Mouse (Mus musculus) myocyte (in vitro differentiated cells): ENCODE results near the gene Prdm9. TPM values are rescaled to one million over a fixed set of nuclear protein-coding genes. Genes with fewer than 3 reads are reported as not detected.

Experiments used
- H3K27me3 ChIP-seq: one replicate; pipeline ENCODE4 v1.6.1; 2011; ENCODE audit not compliant: control insufficient read depth, insufficient read depth, insufficient read length
- H3K36me3 ChIP-seq: one replicate; pipeline ENCODE4 v1.6.1; 2011; ENCODE audit not compliant: control insufficient read depth, insufficient read depth
- H3K4me2 ChIP-seq: one replicate; pipeline ENCODE4 v1.6.1; 2011; ENCODE audit warnings: low read depth, control low read depth
- H3K4me3 ChIP-seq: one replicate; pipeline ENCODE4 v1.5.1; 2011; ENCODE audit warnings: mild to moderate bottlenecking, control low read depth, moderate library complexity
- H3K79me2 ChIP-seq: one replicate; pipeline ENCODE4 v1.6.1; 2011; ENCODE audit not compliant: control insufficient read depth, insufficient read depth
- H3ac ChIP-seq: one replicate; pipeline ENCODE4 v1.6.1; 2011; ENCODE audit not compliant: control insufficient read depth, insufficient read length
- CEBPB ChIP-seq: IDR thresholded peaks from 2 replicates; pipeline ENCODE4 v1.6.1; 2011; ENCODE audit warnings: mild to moderate bottlenecking, moderate library complexity; ENCODE audit not compliant: poor library complexity, insufficient read depth, severe bottlenecking
- E2F4 ChIP-seq: IDR thresholded peaks from one replicate; pipeline ENCODE4 v1.6.1; 2011; ENCODE audit warnings: mild to moderate bottlenecking, control low read depth, moderate library complexity; ENCODE audit not compliant: insufficient read depth
- MAX ChIP-seq: IDR thresholded peaks from one replicate; pipeline ENCODE4 v1.6.1; 2011; ENCODE audit warnings: low read depth, mild to moderate bottlenecking, control low read depth
- MYOD1 ChIP-seq, 3 experiments: IDR thresholded peaks; one replicate each; pipeline ENCODE4 v1.6.1; 2011; ENCODE audit warnings: control low read depth in 2 of 3, low read depth in 2 of 3, mild to moderate bottlenecking in 2 of 3, moderate library complexity in 1 of 3; ENCODE audit not compliant: insufficient read length in 2 of 3, control insufficient read depth in 1 of 3
- MYOG ChIP-seq, 3 experiments: IDR thresholded peaks; one replicate each; pipeline ENCODE4 v1.6.1; 2011; ENCODE audit warnings: control low read depth in 2 of 3, low read depth in 2 of 3, mild to moderate bottlenecking in 2 of 3; ENCODE audit not compliant: insufficient read length in 2 of 3, control insufficient read depth in 1 of 3, insufficient read depth in 1 of 3
- POLR2A ChIP-seq: IDR thresholded peaks from one replicate; pipeline ENCODE4 v1.6.1; 2011; ENCODE audit warnings: low read depth, mild to moderate bottlenecking, control low read depth, moderate library complexity; ENCODE audit not compliant: insufficient read length
- POLR2AphosphoS2 ChIP-seq: IDR thresholded peaks from one replicate; pipeline ENCODE4 v1.6.1; 2011; ENCODE audit warnings: low read depth, control low read depth; ENCODE audit not compliant: insufficient read length
- REST ChIP-seq: IDR thresholded peaks from one replicate; pipeline ENCODE4 v1.6.1; 2011; ENCODE audit warnings: mild to moderate bottlenecking, control low read depth, moderate library complexity; ENCODE audit not compliant: insufficient read depth, insufficient read length
- SRF ChIP-seq: IDR thresholded peaks from one replicate; pipeline ENCODE4 v1.6.1; 2011; ENCODE audit warnings: low read depth; ENCODE audit not compliant: control insufficient read depth, insufficient read length
- TCF12 ChIP-seq: IDR thresholded peaks from one replicate; pipeline ENCODE4 v1.6.1; 2011; ENCODE audit warnings: mild to moderate bottlenecking, control low read depth; ENCODE audit not compliant: poor library complexity, insufficient read depth, severe bottlenecking
- TCF3 ChIP-seq: IDR thresholded peaks from one replicate; pipeline ENCODE4 v1.6.1; 2011; ENCODE audit warnings: low read depth, control low read depth; ENCODE audit not compliant: insufficient read length
- USF1 ChIP-seq: IDR thresholded peaks from one replicate; pipeline ENCODE4 v1.6.1; 2011; ENCODE audit warnings: low read depth, mild to moderate bottlenecking, control low read depth, moderate library complexity
- polyA plus RNA-seq: library from polyadenylated mRNA; unstranded; fragments of >200 nt; fragmentation: generic; extraction: Trizol; gene quantifications from one replicate; pipeline ENCODE4 v1.2.1, GENCODE M21; 2012; ENCODE audit warnings: missing spikeins

Prdm9 gene
- polyA plus RNA-seq, 1 experiment = 1.2 TPM

DNA sequence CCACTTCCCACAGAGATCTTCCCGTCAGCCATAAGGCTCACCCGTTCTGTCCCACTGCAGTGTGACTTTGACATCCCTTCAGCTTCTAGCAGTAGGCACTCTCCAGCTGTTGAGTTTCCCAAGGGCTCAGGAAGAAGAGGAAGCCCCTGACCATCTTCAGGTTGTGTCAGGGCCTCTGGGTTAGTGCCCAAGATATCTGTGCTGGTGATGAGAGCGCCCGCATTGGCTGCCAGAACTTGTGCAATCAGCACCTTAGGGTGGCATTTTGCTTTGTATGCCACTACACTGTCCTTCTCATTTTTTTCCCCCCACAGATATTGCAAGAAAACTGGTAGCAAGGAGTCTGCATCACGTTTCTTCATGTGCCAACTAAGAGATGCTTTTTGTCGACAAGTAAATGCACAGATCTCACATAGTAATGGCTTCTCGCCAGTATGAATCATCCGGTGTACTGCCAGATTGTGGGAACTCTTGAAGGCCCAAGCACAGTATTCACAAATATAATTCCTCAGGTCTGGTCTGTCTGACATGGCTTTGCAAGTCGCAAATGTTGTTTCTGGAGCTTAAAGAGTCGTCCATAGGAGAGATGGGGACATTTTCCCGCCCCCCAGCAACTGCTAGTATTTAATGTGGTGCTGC lies 28.9 kb downstream of the Prdm9 start:
- no peak overlapping the region for H3K4me2 ChIP-seq
- TF ChIP-seq POLR2A (no peak), E2F4 (no peak), POLR2AphosphoS2 (no peak), REST (no peak), TCF3 (no peak), USF1 (no peak), SRF (no peak), CEBPB (no peak), MYOD1 (IDR thresholded peaks at IDR 0.05; ENCODE audit: control insufficient read depth in 1 of 3, insufficient read length in 2 of 3, low read depth in 2 of 3) (no peak), TCF12 (no peak), MAX (no peak), MYOG (IDR thresholded peaks at IDR 0.05; ENCODE audit: control insufficient read depth in 1 of 3, insufficient read depth in 1 of 3, insufficient read length in 2 of 3, low read depth in 2 of 3) (no peak)
- H3K36me3 ChIP-seq = no peaks in the 10 kb centered on the region
- no peaks in the 10 kb centered on the region for H3K27me3 ChIP-seq
- H3K4me3 ChIP-seq = no peak overlapping the region
- H3K79me2 ChIP-seq = no peaks in the 10 kb centered on the region
- no peak overlapping the region for H3ac ChIP-seq

DNA sequence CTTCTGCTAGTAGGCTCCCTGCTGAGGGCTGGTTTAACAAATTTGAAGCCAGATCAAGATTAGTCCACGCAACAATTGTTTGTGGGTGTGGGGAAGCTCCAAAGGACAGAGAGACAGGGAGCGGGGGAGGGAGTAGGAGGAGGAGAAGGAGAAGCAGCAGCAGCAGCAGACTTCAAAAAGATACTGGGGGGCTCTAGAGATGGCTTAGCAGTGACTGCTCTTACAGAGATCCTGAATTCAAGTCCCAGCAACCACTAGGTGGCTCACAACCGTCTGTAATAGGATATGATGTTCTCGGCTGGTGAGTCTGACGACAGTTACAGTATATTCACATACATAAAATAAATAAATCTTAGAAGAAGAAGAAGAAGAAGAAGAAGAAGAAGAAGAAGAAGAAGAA lies 34.0 kb downstream of the Prdm9 start:
- H3K27me3 ChIP-seq = no peaks in the 10 kb centered on the region
- peaks cover 5% of the 10 kb centered on the region for H3K79me2 ChIP-seq
- no peak overlapping the region for H3ac ChIP-seq
- H3K36me3 ChIP-seq = peaks cover 2% of the 10 kb centered on the region
- no peak for TF ChIP-seq MAX
- TF ChIP-seq E2F4 = no peak
- TF ChIP-seq REST = no peak
- TF ChIP-seq POLR2A = no peak
- no peak for TF ChIP-seq USF1
- TF ChIP-seq MYOD1 (IDR thresholded peaks at IDR 0.05; ENCODE audit: control insufficient read depth in 1 of 3, insufficient read length in 2 of 3, low read depth in 2 of 3) = no peak
- TF ChIP-seq SRF = no peak
- no peak for TF ChIP-seq MYOG (IDR thresholded peaks at IDR 0.05; ENCODE audit: control insufficient read depth in 1 of 3, insufficient read depth in 1 of 3, insufficient read length in 2 of 3, low read depth in 2 of 3)
- no peak for TF ChIP-seq CEBPB
- no peak for TF ChIP-seq TCF12
- no peak for TF ChIP-seq POLR2AphosphoS2
- TF ChIP-seq TCF3 = no peak
- no peak overlapping the region for H3K4me3 ChIP-seq
- no peak overlapping the region for H3K4me2 ChIP-seq

DNA sequence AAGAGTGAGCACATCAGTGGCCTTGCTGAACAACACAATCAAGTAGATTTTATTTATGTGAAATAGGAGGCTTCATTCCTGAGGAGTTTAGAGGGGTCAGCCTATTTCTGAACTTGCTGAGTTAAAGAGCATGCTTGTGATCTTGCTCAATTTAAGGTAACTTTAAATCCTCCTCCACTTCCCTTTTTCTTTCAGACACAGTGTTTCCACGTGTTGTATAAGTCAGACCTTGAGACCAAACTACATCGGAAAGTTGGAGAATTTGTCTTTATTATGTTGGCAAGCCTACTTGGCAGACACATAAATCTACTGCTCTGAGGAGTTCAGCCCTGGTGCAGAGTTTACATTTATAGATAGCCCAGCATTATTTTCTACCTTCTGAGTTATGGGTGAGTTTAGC lies 35.3 kb downstream of the Prdm9 start:
- peaks cover 12% of the 10 kb centered on the region for H3K36me3 ChIP-seq

DNA sequence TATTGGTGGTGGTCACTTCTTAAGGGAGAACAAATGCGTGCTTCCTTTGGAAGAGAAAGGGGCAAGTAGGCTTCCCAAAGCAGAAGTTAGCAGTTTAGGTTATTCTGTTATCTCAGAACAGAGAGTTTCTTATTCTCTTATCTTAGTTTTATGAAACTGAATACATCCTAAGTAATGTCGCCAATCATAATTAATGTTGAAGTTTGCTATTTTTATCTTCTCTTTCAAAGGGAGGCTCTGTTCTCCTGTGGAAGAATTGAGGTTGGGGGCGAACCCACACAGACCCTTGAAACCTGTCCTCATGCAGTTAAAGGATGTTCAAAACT lies 36.4 kb downstream of the Prdm9 start:
- H3K79me2 ChIP-seq = peaks cover 5% of the 10 kb centered on the region
- no peak overlapping the region for H3ac ChIP-seq
- no peak for TF ChIP-seq MYOD1 (IDR thresholded peaks at IDR 0.05; ENCODE audit: control insufficient read depth in 1 of 3, insufficient read length in 2 of 3, low read depth in 2 of 3)
- TF ChIP-seq POLR2A = no peak
- TF ChIP-seq TCF12 = no peak
- peaks cover 23% of the 10 kb centered on the region for H3K36me3 ChIP-seq
- H3K27me3 ChIP-seq = no peaks in the 10 kb centered on the region
- H3K4me2 ChIP-seq = peak overlapping the region; percentile 88
- peak overlapping the region; percentile 48 for H3K4me3 ChIP-seq

More for the DNA sequence above, 35.3 kb downstream of the Prdm9 start:
- Histone ChIP-seq H3K4me2 (no peak overlapping the region), H3K4me3 (no peak overlapping the region), H3ac (no peak overlapping the region), H3K79me2 (peaks cover 5% of the 10 kb centered on the region), H3K27me3 (no peaks in the 10 kb centered on the region)
- TF ChIP-seq SRF = no peak
- no peak for TF ChIP-seq E2F4
- TF ChIP-seq TCF12 = no peak
- TF ChIP-seq POLR2AphosphoS2 = no peak
- no peak for TF ChIP-seq USF1
- no peak for TF ChIP-seq MYOD1 (IDR thresholded peaks at IDR 0.05; ENCODE audit: control insufficient read depth in 1 of 3, insufficient read length in 2 of 3, low read depth in 2 of 3)
- TF ChIP-seq MAX = no peak
- TF ChIP-seq REST = no peak
- no peak for TF ChIP-seq MYOG (IDR thresholded peaks at IDR 0.05; ENCODE audit: control insufficient read depth in 1 of 3, insufficient read depth in 1 of 3, insufficient read length in 2 of 3, low read depth in 2 of 3)
- no peak for TF ChIP-seq CEBPB
- TF ChIP-seq TCF3 = no peak
- no peak for TF ChIP-seq POLR2A
